Mouse (Mus musculus) kidney, embryonic 15.5 days (tissue): ENCODE results near the gene Snx13. TPM values are rescaled to one million over a fixed set of nuclear protein-coding genes. Genes with fewer than 3 reads are reported as not detected.

Experiments used
- ATAC-seq: fragments of 200-750 bp; cut with Nextera tagmentation; replicated peaks from 2 replicates; pipeline ENCODE4 v1.8.0; 2017; ENCODE audit warnings: moderate TSS enrichment; ENCODE audit not compliant: low FRiP score
- H3K27ac ChIP-seq: fragments of 300-500 bp; sonication (generic); 2 replicates; pipeline ENCODE4 v1.5.1; 2015; ENCODE audit warnings: mild to moderate bottlenecking, inconsistent platforms
- H3K27me3 ChIP-seq: fragments of 300-500 bp; sonication (generic); 2 replicates; pipeline ENCODE4 v1.6.1; 2015; ENCODE audit warnings: inconsistent platforms
- H3K36me3 ChIP-seq: fragments of 300-500 bp; sonication (generic); 2 replicates; pipeline ENCODE4 v1.6.1; 2015; ENCODE audit warnings: inconsistent platforms
- H3K4me1 ChIP-seq: fragments of 300-500 bp; sonication (generic); 2 replicates; pipeline ENCODE4 v1.6.1; 2015; ENCODE audit warnings: inconsistent platforms
- H3K4me2 ChIP-seq: fragments of 300-500 bp; sonication (generic); 2 replicates; pipeline ENCODE4 v1.6.1; 2015; ENCODE audit warnings: moderate library complexity, mild to moderate bottlenecking, inconsistent platforms
- H3K4me3 ChIP-seq: fragments of 300-500 bp; sonication (generic); replicated peaks from 2 replicates; pipeline ENCODE4 v1.5.1; 2015; ENCODE audit warnings: mild to moderate bottlenecking, inconsistent platforms
- H3K9ac ChIP-seq: fragments of 300-500 bp; sonication (generic); 2 replicates; pipeline ENCODE4 v1.6.1; 2015; ENCODE audit warnings: mild to moderate bottlenecking, inconsistent platforms
- H3K9me3 ChIP-seq: fragments of 300-500 bp; sonication (generic); replicated peaks from 2 replicates; pipeline ENCODE4 v1.6.1; 2016; ENCODE audit warnings: inconsistent platforms
- whole genome bisulfite sequencing: fragments of 180-500 bp; shearing (Covaris S2); methylation state at CpG from one replicate; pipeline ENCODE4 v1.1.7; 2015; ENCODE audit warnings: mixed read lengths; 5-methylcytosine and 5-hydroxymethylcytosine counted together
- microRNA counts: library from miRNA; unstranded; fragments of <30 nt; microRNA quantifications from one replicate; lab custom pipeline; 2016
- microRNA-seq: library from miRNA; unstranded; fragments of <30 nt; microRNA quantifications from one replicate; pipeline ENCODE4, GENCODE M21; 2016
- polyA plus RNA-seq: library from polyadenylated mRNA; unstranded; fragments of >200 nt; fragmentation: Nextera tagmentation; extraction: Ambion mirVana; gene quantifications from 2 replicates; pipeline ENCODE4 v1.2.1, GENCODE M21; 2015

Gene Snx13
- polyA plus RNA-seq, 1 experiment from 2014 or later: 24.8 TPM

- WGBS: 60% methylated on average over 4 of the region's 4 CpGs
- Histone ChIP-seq H3K4me3 (no peak overlapping the region), H3K4me1 (no peaks in the 10 kb centered on the region), H3K27ac (no peak overlapping the region), H3K9ac (no peak overlapping the region), H3K4me2 (no peak overlapping the region), H3K36me3 (no peaks in the 10 kb centered on the region), H3K27me3 (no peaks in the 10 kb centered on the region), H3K9me3 (no peaks in the 10 kb centered on the region)
- no peak for ATAC-seq
Observed at GRCm38 (mm10) chr12:35157237-35157636, 110.3 kb downstream of the Snx13 start.

GRCm38 (mm10) chr12:35161690-35162089, 114.7 kb downstream of the Snx13 start:
- no peaks in the 10 kb centered on the region for H3K9me3 ChIP-seq
- H3K4me1 ChIP-seq: no peaks in the 10 kb centered on the region
- H3K27me3 ChIP-seq: no peaks in the 10 kb centered on the region
- no peak overlapping the region for H3K4me2 ChIP-seq
- WGBS: 68% methylated on average over 4 of the region's 4 CpGs
- H3K4me3 ChIP-seq: no peak overlapping the region
- no peak for ATAC-seq
- no peak overlapping the region for H3K27ac ChIP-seq
- H3K9ac ChIP-seq: no peak overlapping the region
- H3K36me3 ChIP-seq: no peaks in the 10 kb centered on the region

- H3K4me3 ChIP-seq: no peak overlapping the region
- H3K4me1 ChIP-seq: peaks cover 5% of the 10 kb centered on the region; the same call in 1 of the 2 replicates
- no peak for ATAC-seq
- H3K9me3 ChIP-seq: no peaks in the 10 kb centered on the region
- H3K27me3 ChIP-seq: peaks cover 12% of the 10 kb centered on the region
- no peak overlapping the region for H3K9ac ChIP-seq
- WGBS: 88% methylated on average over 4 of the region's 4 CpGs
- no peak overlapping the region for H3K27ac ChIP-seq
- H3K4me2 ChIP-seq: no peak overlapping the region
- H3K36me3 ChIP-seq: no peaks in the 10 kb centered on the region
Observed at GRCm38 (mm10) chr12:35170275-35170674, 123.3 kb downstream of the Snx13 start.

- no peaks in the 10 kb centered on the region for H3K36me3 ChIP-seq
- no peak overlapping the region for H3K9ac ChIP-seq
- H3K4me3 ChIP-seq: no peak overlapping the region
- WGBS: 9% methylated on average over 8 of the region's 8 CpGs
- peaks cover 23% of the 10 kb centered on the region for H3K27me3 ChIP-seq
- H3K9me3 ChIP-seq: no peaks in the 10 kb centered on the region
- peaks cover 9% of the 10 kb centered on the region; the same call in 1 of the 2 replicates for H3K4me1 ChIP-seq
- no peak overlapping the region for H3K27ac ChIP-seq
- H3K4me2 ChIP-seq: no peak overlapping the region
- peak; percentile 62 for ATAC-seq
Observed at GRCm38 (mm10) chr12:35175938-35176337, 129.0 kb downstream of the Snx13 start.

GRCm38 (mm10) chr12:35176628-35177027, 129.6 kb downstream of the Snx13 start:
- Histone ChIP-seq H3K36me3 (no peaks in the 10 kb centered on the region), H3K9me3 (no peaks in the 10 kb centered on the region), H3K4me2 (no peak overlapping the region), H3K27me3 (peaks cover 20% of the 10 kb centered on the region), H3K9ac (no peak overlapping the region), H3K27ac (no peak overlapping the region), H3K4me1 (peaks cover 5% of the 10 kb centered on the region; the same call in 1 of the 2 replicates), H3K4me3 (no peak overlapping the region)
- WGBS: 67% methylated on average over 3 of the region's 3 CpGs
- no peak for ATAC-seq

- H3K36me3 ChIP-seq: no peaks in the 10 kb centered on the region
- peak; percentile 89 for ATAC-seq
- H3K4me2 ChIP-seq: no peak overlapping the region
- peaks cover 23% of the 10 kb centered on the region for H3K27me3 ChIP-seq
- H3K9me3 ChIP-seq: no peaks in the 10 kb centered on the region
- no peak overlapping the region for H3K9ac ChIP-seq
- no peak overlapping the region for H3K27ac ChIP-seq
- H3K4me3 ChIP-seq: no peak overlapping the region
- H3K4me1 ChIP-seq: no peaks in the 10 kb centered on the region
- 9% methylated on average over 3 of the region's 3 CpGs for WGBS
Observed at GRCm38 (mm10) chr12:35182675-35183074, 135.7 kb downstream of the Snx13 start.

GRCm38 (mm10) chr12:35184261-35184660, 137.3 kb downstream of the Snx13 start:
- no peaks in the 10 kb centered on the region for H3K36me3 ChIP-seq
- WGBS: 78% methylated on average over 5 of the region's 5 CpGs
- H3K4me1 ChIP-seq: no peaks in the 10 kb centered on the region
- H3K9ac ChIP-seq: no peak overlapping the region
- H3K27ac ChIP-seq: no peak overlapping the region
- H3K9me3 ChIP-seq: no peaks in the 10 kb centered on the region
- peaks cover 18% of the 10 kb centered on the region for H3K27me3 ChIP-seq
- no peak for ATAC-seq
- no peak overlapping the region for H3K4me2 ChIP-seq
- H3K4me3 ChIP-seq: no peak overlapping the region

GRCm38 (mm10) chr12:35191698-35192425, 144.9 kb downstream of the Snx13 start:
- Histone ChIP-seq H3K27me3 (peaks cover 2% of the 10 kb centered on the region; the same call in 1 of the 2 replicates), H3K9me3 (no peaks in the 10 kb centered on the region), H3K4me2 (peak overlapping the region; percentile 48), H3K4me3 (peak overlapping the region; percentile 6; the same call in 1 of the 2 replicates), H3K27ac (no peak overlapping the region), H3K36me3 (no peaks in the 10 kb centered on the region), H3K4me1 (0 out of 2 replicates have a peak, but pooled peaks cover 3% of the 10 kb centered on the region), H3K9ac (no peak overlapping the region)
- WGBS: 47% methylated on average over 17 of the region's 17 CpGs
- ATAC-seq: no peak

GRCm38 (mm10) chr12:35192426-35192769, 145.4 kb downstream of the Snx13 start:
- Histone ChIP-seq H3K9ac (no peak overlapping the region), H3K4me1 (0 out of 2 replicates have a peak, but pooled peaks cover 3% of the 10 kb centered on the region), H3K27ac (no peak overlapping the region), H3K9me3 (no peaks in the 10 kb centered on the region), H3K4me2 (peak overlapping the region; percentile 48), H3K4me3 (peak overlapping the region; percentile 6; the same call in 1 of the 2 replicates), H3K36me3 (no peaks in the 10 kb centered on the region), H3K27me3 (0 out of 2 replicates have a peak, but pooled peaks cover 2% of the 10 kb centered on the region)
- 8% methylated on average over 2 of the region's 2 CpGs for WGBS
- ATAC-seq: peak; percentile 65

MicroRNA genes within 50 kb of the gene (microRNA counts, 519-probe panel; counts per million panel counts)
- microRNA mmu-miR-680 (lab: Ali Mortazavi, UCI): 31.7 counts per million

Small RNA genes lying within 50 kb of the gene (microRNA-seq; reads per million reads assigned to microRNA genes)
- gene Mir680-3: not detected

Other genes with a start within 250 kb of the Snx13 start
- gene Hdac9, start 130.1 kb upstream of the Snx13 start, polyA plus RNA-seq: 4.9 and 5.1 TPM in 2 replicates
- gene Prps1l1, start 62.4 kb upstream of the Snx13 start, polyA plus RNA-seq: 0.09 TPM in 1 of 2 replicates, not detected in the other